Mouse (Mus musculus): Measurements from ENCODE around the gene Rab11fip4. TPM values are rescaled to one million over a fixed set of nuclear protein-coding genes. Genes with fewer than 3 reads are reported as not detected.

Rab11fip4 gene
- total RNA-seq, 1 experiment, result 13.6 TPM

- no peak for DNase-seq (ENCODE audit: low read depth, low spot score)
- Histone ChIP-seq H3K4me3 (ENCODE audit: insufficient read depth in 1 of 2, low read depth in 1 of 2, low read length in 2 of 2, poor library complexity in 1 of 2, severe bottlenecking in 1 of 2) (no peak overlapping the region), H3K9me3 (ENCODE audit: control insufficient read depth, insufficient read depth, low read depth, low read length) (no peaks in the 10 kb centered on the region), H3K4me1 (ENCODE audit: control insufficient read depth in 2 of 2, insufficient read depth in 2 of 2, low read length in 2 of 2, poor library complexity in 1 of 2) (peaks cover 11 to 23% of the 10 kb centered on the region in 2 experiments; a peak in 3 of 4 replicates), H3K27ac (ENCODE audit: insufficient read depth, low read depth, low read length, poor library complexity, severe bottlenecking) (no peak overlapping the region), H3K9ac (ENCODE audit: insufficient read depth, low read depth, low read length, poor library complexity, severe bottlenecking) (no peak overlapping the region), H3K36me3 (ENCODE audit: control insufficient read depth, insufficient read depth, low read length, poor library complexity, severe bottlenecking) (no peaks in the 10 kb centered on the region)
- in situ Hi-C loops (cut with MboI; ENCODE audit: low sequenced_read_pairs in 2 of 2, unreplicated experiment in 2 of 2), result no loop called here
- TF ChIP-seq MAFK (IDR thresholded peaks at IDR 0.05; ENCODE audit: insufficient read depth, low read depth, low read length) (no peak), HCFC1 (IDR thresholded peaks at IDR 0.05; ENCODE audit: borderline replicate concordance, insufficient read depth, low read length) (no peak), CHD2 (IDR thresholded peaks at IDR 0.05; ENCODE audit: low read depth, low read length) (no peak), ZNF384 (IDR thresholded peaks at IDR 0.05; ENCODE audit: low read depth, low read length) (no peak), ZC3H11A (IDR thresholded peaks at IDR 0.05; ENCODE audit: borderline replicate concordance, low read depth, low read length) (no peak)
Observed at GRCm38 (mm10) chr11:79673072-79673471, 82.1 kb downstream of the Rab11fip4 start.

GRCm38 (mm10) chr11:79673717-79674116 lies 82.7 kb downstream of the Rab11fip4 start:
- Histone ChIP-seq H3K27ac (ENCODE audit: insufficient read depth, low read depth, low read length, poor library complexity, severe bottlenecking) (no peak overlapping the region), H3K9ac (ENCODE audit: insufficient read depth, low read depth, low read length, poor library complexity, severe bottlenecking) (no peak overlapping the region), H3K36me3 (ENCODE audit: control insufficient read depth, insufficient read depth, low read length, poor library complexity, severe bottlenecking) (no peaks in the 10 kb centered on the region), H3K4me1 (ENCODE audit: control insufficient read depth in 2 of 2, insufficient read depth in 2 of 2, low read length in 2 of 2, poor library complexity in 1 of 2) (peaks cover 11 to 26% of the 10 kb centered on the region in 2 experiments; a peak in 3 of 4 replicates), H3K9me3 (ENCODE audit: control insufficient read depth, insufficient read depth, low read depth, low read length) (no peaks in the 10 kb centered on the region), H3K4me3 (ENCODE audit: insufficient read depth in 1 of 2, low read depth in 1 of 2, low read length in 2 of 2, poor library complexity in 1 of 2, severe bottlenecking in 1 of 2) (no peak overlapping the region)
- TF ChIP-seq ZNF384 (IDR thresholded peaks at IDR 0.05; ENCODE audit: low read depth, low read length) (no peak), ZC3H11A (IDR thresholded peaks at IDR 0.05; ENCODE audit: borderline replicate concordance, low read depth, low read length) (no peak), MAFK (IDR thresholded peaks at IDR 0.05; ENCODE audit: insufficient read depth, low read depth, low read length) (no peak), CHD2 (IDR thresholded peaks at IDR 0.05; ENCODE audit: low read depth, low read length) (no peak), HCFC1 (IDR thresholded peaks at IDR 0.05; ENCODE audit: borderline replicate concordance, insufficient read depth, low read length) (no peak)
- no peak for DNase-seq (ENCODE audit: low read depth, low spot score)
- in situ Hi-C loops (cut with MboI; ENCODE audit: low sequenced_read_pairs in 2 of 2, unreplicated experiment in 2 of 2), result no loop called here

- no peak for DNase-seq (ENCODE audit: low read depth, low spot score)
- Histone ChIP-seq H3K9me3 (ENCODE audit: control insufficient read depth, insufficient read depth, low read depth, low read length) (no peaks in the 10 kb centered on the region), H3K4me1 (ENCODE audit: control insufficient read depth in 2 of 2, insufficient read depth in 2 of 2, low read length in 2 of 2, poor library complexity in 1 of 2) (peaks cover 11 to 24% of the 10 kb centered on the region in 2 experiments; a peak in 3 of 4 replicates), H3K36me3 (ENCODE audit: control insufficient read depth, insufficient read depth, low read length, poor library complexity, severe bottlenecking) (no peaks in the 10 kb centered on the region), H3K4me3 (ENCODE audit: insufficient read depth in 1 of 2, low read depth in 1 of 2, low read length in 2 of 2, poor library complexity in 1 of 2, severe bottlenecking in 1 of 2) (no peak overlapping the region), H3K9ac (ENCODE audit: insufficient read depth, low read depth, low read length, poor library complexity, severe bottlenecking) (no peak overlapping the region), H3K27ac (ENCODE audit: insufficient read depth, low read depth, low read length, poor library complexity, severe bottlenecking) (no peak overlapping the region)
- TF ChIP-seq MAFK (IDR thresholded peaks at IDR 0.05; ENCODE audit: insufficient read depth, low read depth, low read length) (no peak), ZNF384 (IDR thresholded peaks at IDR 0.05; ENCODE audit: low read depth, low read length) (no peak), CHD2 (IDR thresholded peaks at IDR 0.05; ENCODE audit: low read depth, low read length) (no peak), HCFC1 (IDR thresholded peaks at IDR 0.05; ENCODE audit: borderline replicate concordance, insufficient read depth, low read length) (no peak), ZC3H11A (IDR thresholded peaks at IDR 0.05; ENCODE audit: borderline replicate concordance, low read depth, low read length) (no peak)
- in situ Hi-C loops (cut with MboI; ENCODE audit: low sequenced_read_pairs in 2 of 2, unreplicated experiment in 2 of 2), result no loop called here
Observed at GRCm38 (mm10) chr11:79674231-79674630, 83.2 kb downstream of the Rab11fip4 start.

- DNase-seq (ENCODE audit: low read depth, low spot score), result no peak
- Histone ChIP-seq H3K27ac (ENCODE audit: insufficient read depth, low read depth, low read length, poor library complexity, severe bottlenecking) (no peak overlapping the region), H3K36me3 (ENCODE audit: control insufficient read depth, insufficient read depth, low read length, poor library complexity, severe bottlenecking) (no peaks in the 10 kb centered on the region), H3K4me3 (ENCODE audit: insufficient read depth in 1 of 2, low read depth in 1 of 2, low read length in 2 of 2, poor library complexity in 1 of 2, severe bottlenecking in 1 of 2) (no peak overlapping the region), H3K4me1 (ENCODE audit: control insufficient read depth in 2 of 2, insufficient read depth in 2 of 2, low read length in 2 of 2, poor library complexity in 1 of 2) (peaks cover 11 to 24% of the 10 kb centered on the region in 2 experiments; a peak in 3 of 4 replicates), H3K9ac (ENCODE audit: insufficient read depth, low read depth, low read length, poor library complexity, severe bottlenecking) (no peak overlapping the region), H3K9me3 (ENCODE audit: control insufficient read depth, insufficient read depth, low read depth, low read length) (no peaks in the 10 kb centered on the region)
- in situ Hi-C loops (cut with MboI; ENCODE audit: low sequenced_read_pairs in 2 of 2, unreplicated experiment in 2 of 2), result no loop called here
- no peak for TF ChIP-seq MAFK (IDR thresholded peaks at IDR 0.05; ENCODE audit: insufficient read depth, low read depth, low read length)
- TF ChIP-seq HCFC1 (IDR thresholded peaks at IDR 0.05; ENCODE audit: borderline replicate concordance, insufficient read depth, low read length), result no peak
- no peak for TF ChIP-seq CHD2 (IDR thresholded peaks at IDR 0.05; ENCODE audit: low read depth, low read length)
- TF ChIP-seq ZNF384 (IDR thresholded peaks at IDR 0.05; ENCODE audit: low read depth, low read length), result no peak
- no peak for TF ChIP-seq ZC3H11A (IDR thresholded peaks at IDR 0.05; ENCODE audit: borderline replicate concordance, low read depth, low read length)
Observed at GRCm38 (mm10) chr11:79674632-79675031, 83.6 kb downstream of the Rab11fip4 start.

All from ES-E14 (cell line).